In the genomic region with DNA sequence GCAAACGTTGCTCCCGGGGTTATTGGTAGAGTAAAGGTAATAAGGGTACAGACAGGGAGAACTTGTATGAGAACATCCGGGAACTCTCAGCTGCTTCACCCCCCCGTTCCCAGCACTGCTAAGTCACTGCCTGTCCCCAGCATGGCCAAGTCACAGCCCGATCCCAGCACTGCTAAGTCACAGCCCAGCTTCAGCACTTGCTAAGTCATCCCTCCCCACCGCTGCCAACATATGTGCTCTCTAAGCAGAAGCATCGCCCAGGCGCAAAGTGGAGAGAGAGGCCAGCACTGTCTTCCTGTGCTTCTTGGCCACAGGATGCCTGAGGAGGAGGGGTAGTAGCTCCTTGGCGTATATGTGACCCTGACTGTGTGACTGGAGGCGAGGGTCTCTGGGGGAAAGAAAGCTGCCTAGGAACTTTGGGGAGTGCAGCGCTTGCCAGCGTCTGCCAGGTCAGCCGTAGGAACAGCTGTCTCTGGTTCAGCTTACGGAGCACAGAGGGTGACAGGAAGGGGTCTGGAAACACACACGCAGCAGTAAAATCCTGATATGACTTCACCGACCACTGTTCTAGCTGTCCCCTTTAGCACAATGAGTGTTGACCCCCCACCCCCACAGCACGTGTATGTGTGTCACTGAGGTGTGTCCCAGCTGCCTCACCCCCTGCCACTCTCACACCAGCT, we compare ENCODE assay signal across 8 mouse cellular contexts. TPM values are rescaled to one million over a fixed set of nuclear protein-coding genes. Genes with fewer than 3 reads are reported as not detected.
DNase-seq lines count a peak whose midpoint lies in the region; ATAC-seq and TF ChIP-seq lines count a peak whose summit lies in the region.

No protein-coding gene starts in this region.

- no peak overlapping the region for H3K9ac ChIP-seq in lung, embryonic 14.5 days
- no peak overlapping the region for H3K9ac ChIP-seq in embryonic facial prominence, embryonic 15.5 days
- H3K9ac ChIP-seq in heart, embryonic 13.5 days: peak overlapping the region; percentile 63; the same call in 1 of the 2 replicates
- no peak overlapping the region for H3K9ac ChIP-seq in liver, embryonic 14.5 days (replicated peaks)
- no peak overlapping the region for H3K9ac ChIP-seq in forebrain, embryonic 13.5 days

- H3K4me3 ChIP-seq in lung, embryonic 14.5 days (ENCODE audit: low read depth, low read length): no peak overlapping the region
- no peak overlapping the region for H3K4me3 ChIP-seq in embryonic facial prominence, embryonic 15.5 days (replicated peaks)
- no peak overlapping the region for H3K4me3 ChIP-seq in heart, embryonic 13.5 days
- H3K4me3 ChIP-seq in liver, embryonic 14.5 days (ENCODE audit: insufficient read depth in 1 of 2, low read depth in 2 of 2, low read length in 2 of 2): no peak overlapping the region
- no peak overlapping the region for H3K4me3 ChIP-seq in forebrain, embryonic 13.5 days

- 36% methylated on average over 17 of the region's 17 CpGs for WGBS in lung, embryonic 14.5 days
- WGBS in embryonic facial prominence, embryonic 15.5 days: 46% methylated on average over 17 of the region's 17 CpGs
- WGBS in heart, embryonic 13.5 days: 34% methylated on average over 17 of the region's 17 CpGs
- WGBS in liver, embryonic 14.5 days (ENCODE audit: insufficient replicate concordance): 21% methylated on average over 17 of the region's 17 CpGs
- WGBS in forebrain, embryonic 13.5 days: 65% methylated on average over 17 of the region's 17 CpGs

- H3K27ac ChIP-seq in lung, embryonic 14.5 days (ENCODE audit: low read depth): no peak overlapping the region
- peak overlapping the region; percentile 44; the same call in 1 of the 2 replicates for H3K27ac ChIP-seq in embryonic facial prominence, embryonic 15.5 days (replicated peaks)
- no peak overlapping the region for H3K27ac ChIP-seq in heart, embryonic 13.5 days (replicated peaks)
- H3K27ac ChIP-seq in liver, embryonic 14.5 days: no peak overlapping the region
- no peak overlapping the region for H3K27ac ChIP-seq in forebrain, embryonic 13.5 days

- H3K4me1 ChIP-seq in lung, embryonic 14.5 days (ENCODE audit: insufficient read depth): no peaks in the 10 kb centered on the region
- peaks cover 10% of the 10 kb centered on the region for H3K4me1 ChIP-seq in embryonic facial prominence, embryonic 15.5 days
- H3K4me1 ChIP-seq in heart, embryonic 13.5 days: peaks cover 28% of the 10 kb centered on the region
- 0 out of 4 replicates have a peak, but pooled peaks cover 0 to 4% of the 10 kb centered on the region in 2 experiments for H3K4me1 ChIP-seq in liver, embryonic 14.5 days (replicated peaks; ENCODE audit: control insufficient read depth in 2 of 2, insufficient read depth in 2 of 2, low read length in 1 of 2)
- no peaks in the 10 kb centered on the region for H3K4me1 ChIP-seq in forebrain, embryonic 13.5 days

- H3K27me3 ChIP-seq in lung, embryonic 14.5 days (ENCODE audit: insufficient read depth, low read length): no peaks in the 10 kb centered on the region
- no peaks in the 10 kb centered on the region for H3K27me3 ChIP-seq in embryonic facial prominence, embryonic 15.5 days
- no peaks in the 10 kb centered on the region for H3K27me3 ChIP-seq in heart, embryonic 13.5 days (replicated peaks)
- H3K27me3 ChIP-seq in liver, embryonic 14.5 days (ENCODE audit: control insufficient read depth, insufficient read depth, low read length): no peaks in the 10 kb centered on the region
- H3K27me3 ChIP-seq in forebrain, embryonic 13.5 days: no peaks in the 10 kb centered on the region

- 0 out of 2 replicates have a peak, but pooled peaks cover 7% of the 10 kb centered on the region for H3K36me3 ChIP-seq in lung, embryonic 14.5 days (ENCODE audit: insufficient read depth)
- H3K36me3 ChIP-seq in embryonic facial prominence, embryonic 15.5 days: peaks cover 4% of the 10 kb centered on the region; the same call in 1 of the 2 replicates
- H3K36me3 ChIP-seq in heart, embryonic 13.5 days: peaks cover 6% of the 10 kb centered on the region; the same call in 1 of the 2 replicates
- H3K36me3 ChIP-seq in liver, embryonic 14.5 days (replicated peaks; ENCODE audit: control insufficient read depth, insufficient read depth, low read depth): no peaks in the 10 kb centered on the region
- peaks cover 6% of the 10 kb centered on the region for H3K36me3 ChIP-seq in forebrain, embryonic 13.5 days (ENCODE audit: poor library complexity, severe bottlenecking)

- TF ChIP-seq CTCF in lung, embryonic 14.5 days (IDR thresholded peaks at IDR 0.05; ENCODE audit: low read depth): no peak
- TF ChIP-seq CTCF in liver, embryonic 14.5 days (IDR thresholded peaks at IDR 0.05; ENCODE audit: low read depth): no peak

- no peak for TF ChIP-seq EP300 in liver, embryonic 14.5 days (IDR thresholded peaks at IDR 0.05; ENCODE audit: low read depth)

- peak; percentile 49; the same call in 1 of the 2 replicates for ATAC-seq in lung, embryonic 14.5 days (ENCODE audit: insufficient read depth)
- no peak for ATAC-seq in embryonic facial prominence, embryonic 15.5 days (ENCODE audit: insufficient number of reproducible peaks, low FRiP score, low TSS enrichment, low read depth)
- ATAC-seq in heart, embryonic 13.5 days (ENCODE audit: extremely low read depth, insufficient number of reproducible peaks, low FRiP score, low TSS enrichment): no peak
- ATAC-seq in liver, embryonic 14.5 days (ENCODE audit: insufficient read depth): peak; percentile 83
- no peak for ATAC-seq in forebrain, embryonic 13.5 days

- no peaks in the 10 kb centered on the region for H3K9me3 ChIP-seq in lung, embryonic 14.5 days (ENCODE audit: low read depth, low read length)
- H3K9me3 ChIP-seq in embryonic facial prominence, embryonic 15.5 days (replicated peaks): no peaks in the 10 kb centered on the region
- H3K9me3 ChIP-seq in heart, embryonic 13.5 days: no peaks in the 10 kb centered on the region
- H3K9me3 ChIP-seq in liver, embryonic 14.5 days (ENCODE audit: control insufficient read depth, low read length): no peaks in the 10 kb centered on the region
- no peaks in the 10 kb centered on the region for H3K9me3 ChIP-seq in forebrain, embryonic 13.5 days (replicated peaks)

- DNase-seq in lung, embryonic 14.5 days: peak; percentile 39
- no peak for DNase-seq in lung, postnatal 25 days (ENCODE audit: low spot score)
- peak in 1 of 3 experiments; percentile 45 for DNase-seq in liver, embryonic 14.5 days (ENCODE audit: low read depth in 3 of 3, low spot score in 3 of 3)
- no peak for DNase-seq in MN1 (ENCODE audit: low spot score)
- no peak for DNase-seq in layer of hippocampus, postnatal 10 days (ENCODE audit: low spot score in 2 of 2)

- H3K4me2 ChIP-seq in lung, embryonic 14.5 days: no peak overlapping the region
- no peak overlapping the region for H3K4me2 ChIP-seq in embryonic facial prominence, embryonic 15.5 days (replicated peaks)
- peak overlapping the region; percentile 53 for H3K4me2 ChIP-seq in heart, embryonic 13.5 days
- H3K4me2 ChIP-seq in liver, embryonic 14.5 days (ENCODE audit: low read depth): no peak overlapping the region
- no peak overlapping the region for H3K4me2 ChIP-seq in forebrain, embryonic 13.5 days

RNA-seq across cellular contexts. Expression of a gene that starts 18.2 kb away (rescaled TPM):
- polyA plus RNA-seq in lung, embryonic 14.5 days (2014; fragmentation: Nextera tagmentation; extraction: Ambion mirVana): 7.6 and 9.7 TPM in 2 replicates
- polyA plus RNA-seq in embryonic facial prominence, embryonic 15.5 days (2015; fragmentation: Nextera tagmentation; extraction: Ambion mirVana): 14.0 and 14.9 TPM in 2 replicates
- polyA plus RNA-seq in heart, embryonic 13.5 days (2015; fragmentation: Nextera tagmentation; extraction: Ambion mirVana): 2.8 and 2.9 TPM in 2 replicates
- 2.1 TPM in 2 replicates for polyA plus RNA-seq in liver, embryonic 14.5 days (2012; rRNA removed)
- polyA plus RNA-seq in liver, embryonic 14.5 days (2014; fragmentation: Nextera tagmentation; extraction: Ambion mirVana): 1.9 and 2.8 TPM in 2 replicates
- total RNA-seq in layer of hippocampus, postnatal 10 days (2021): 10 to 100 TPM; 20.9 to 26.7 TPM
- 14.5 and 16.8 TPM in 2 replicates for polyA plus RNA-seq in forebrain, embryonic 13.5 days (2015; fragmentation: Nextera tagmentation; extraction: Ambion mirVana)

RNA-seq across cellular contexts. Expression of a gene that starts 24.0 kb away (rescaled TPM):
- not detected in 2 replicates for polyA plus RNA-seq in lung, embryonic 14.5 days (2014; fragmentation: Nextera tagmentation; extraction: Ambion mirVana)
- 0.89 and 1.2 TPM in 2 replicates for polyA plus RNA-seq in embryonic facial prominence, embryonic 15.5 days (2015; fragmentation: Nextera tagmentation; extraction: Ambion mirVana)
- not detected in 2 replicates for polyA plus RNA-seq in heart, embryonic 13.5 days (2015; fragmentation: Nextera tagmentation; extraction: Ambion mirVana)
- 0.06 TPM in 2 replicates for polyA plus RNA-seq in liver, embryonic 14.5 days (2012; rRNA removed)
- not detected in 2 replicates for polyA plus RNA-seq in liver, embryonic 14.5 days (2014; fragmentation: Nextera tagmentation; extraction: Ambion mirVana)
- total RNA-seq in layer of hippocampus, postnatal 10 days (2021): under 1 TPM in 1 of 2 experiments, not detected in 1; 0.41 TPM
- not detected in 2 replicates for polyA plus RNA-seq in forebrain, embryonic 13.5 days (2015; fragmentation: Nextera tagmentation; extraction: Ambion mirVana)

RNA-seq across cellular contexts. Expression of a gene that starts 28.6 kb away (rescaled TPM):
- 56.6 and 61.0 TPM in 2 replicates for polyA plus RNA-seq in lung, embryonic 14.5 days (2014; fragmentation: Nextera tagmentation; extraction: Ambion mirVana)
- polyA plus RNA-seq in embryonic facial prominence, embryonic 15.5 days (2015; fragmentation: Nextera tagmentation; extraction: Ambion mirVana): 106 and 116 TPM in 2 replicates
- 63.6 and 69.3 TPM in 2 replicates for polyA plus RNA-seq in heart, embryonic 13.5 days (2015; fragmentation: Nextera tagmentation; extraction: Ambion mirVana)
- 14.9 and 16.4 TPM in 2 replicates for polyA plus RNA-seq in liver, embryonic 14.5 days (2012; rRNA removed)
- 16.0 TPM in 2 replicates for polyA plus RNA-seq in liver, embryonic 14.5 days (2014; fragmentation: Nextera tagmentation; extraction: Ambion mirVana)
- 10 to 100 TPM; 37.7 to 47.2 TPM for total RNA-seq in layer of hippocampus, postnatal 10 days (2021)
- polyA plus RNA-seq in forebrain, embryonic 13.5 days (2015; fragmentation: Nextera tagmentation; extraction: Ambion mirVana): 33.6 and 35.1 TPM in 2 replicates

RNA-seq across cellular contexts. Expression of a gene that starts 49.8 kb away (rescaled TPM):
- 10.6 and 11.6 TPM in 2 replicates for polyA plus RNA-seq in lung, embryonic 14.5 days (2014; fragmentation: Nextera tagmentation; extraction: Ambion mirVana)
- polyA plus RNA-seq in embryonic facial prominence, embryonic 15.5 days (2015; fragmentation: Nextera tagmentation; extraction: Ambion mirVana): 21.0 and 22.5 TPM in 2 replicates
- polyA plus RNA-seq in heart, embryonic 13.5 days (2015; fragmentation: Nextera tagmentation; extraction: Ambion mirVana): 7.7 and 10.9 TPM in 2 replicates
- polyA plus RNA-seq in liver, embryonic 14.5 days (2012; rRNA removed): 12.0 and 14.1 TPM in 2 replicates
- 5.0 and 6.1 TPM in 2 replicates for polyA plus RNA-seq in liver, embryonic 14.5 days (2014; fragmentation: Nextera tagmentation; extraction: Ambion mirVana)
- total RNA-seq in layer of hippocampus, postnatal 10 days (2021): 10 to 100 TPM; 11.9 to 13.2 TPM
- 9.3 and 13.0 TPM in 2 replicates for polyA plus RNA-seq in forebrain, embryonic 13.5 days (2015; fragmentation: Nextera tagmentation; extraction: Ambion mirVana)

RNA-seq across cellular contexts. Expression of a gene that starts 56.4 kb away (rescaled TPM):
- polyA plus RNA-seq in lung, embryonic 14.5 days (2014; fragmentation: Nextera tagmentation; extraction: Ambion mirVana): 1.7 and 2.1 TPM in 2 replicates
- 38.7 and 48.9 TPM in 2 replicates for polyA plus RNA-seq in embryonic facial prominence, embryonic 15.5 days (2015; fragmentation: Nextera tagmentation; extraction: Ambion mirVana)
- 0.82 and 1.3 TPM in 2 replicates for polyA plus RNA-seq in heart, embryonic 13.5 days (2015; fragmentation: Nextera tagmentation; extraction: Ambion mirVana)
- 0.45 and 0.66 TPM in 2 replicates for polyA plus RNA-seq in liver, embryonic 14.5 days (2012; rRNA removed)
- polyA plus RNA-seq in liver, embryonic 14.5 days (2014; fragmentation: Nextera tagmentation; extraction: Ambion mirVana): 0.29 and 0.30 TPM in 2 replicates
- total RNA-seq in layer of hippocampus, postnatal 10 days (2021): 1 to 10 TPM; 3.9 to 4.8 TPM
- 1.2 and 1.6 TPM in 2 replicates for polyA plus RNA-seq in forebrain, embryonic 13.5 days (2015; fragmentation: Nextera tagmentation; extraction: Ambion mirVana)

Comparison
In these comparisons a context has a peak if more than half of its experiments do, and no peak if none do; other contexts are left out.
1. ATAC-seq: peak in lung, embryonic 14.5 days (single experiment) and liver, embryonic 14.5 days (single experiment); none in embryonic facial prominence, embryonic 15.5 days (single experiment), heart, embryonic 13.5 days (single experiment) and forebrain, embryonic 13.5 days (single experiment).